Mouse (Mus musculus) layer of hippocampus, postnatal 36 days (tissue): Measurements from ENCODE around the gene Dmxl2. TPM values are rescaled to one million over a fixed set of nuclear protein-coding genes. Genes with fewer than 3 reads are reported as not detected.
A peak's percentile ranks its signal among the peaks of the same experiment; 100 is the strongest.

Source experiments
- DNase-seq, 2 experiments: peaks; one replicate each; pipeline ENCODE4 v3.0.0; 2022
- total RNA-seq, 2 experiments: library from RNA; stranded (reverse); gene quantifications; 2 replicates each; pipeline ENCODE4 v1.2.3; 2021

Gene Dmxl2
- 100 to 1,000 TPM; 206 to 213 TPM for total RNA-seq

DNA sequence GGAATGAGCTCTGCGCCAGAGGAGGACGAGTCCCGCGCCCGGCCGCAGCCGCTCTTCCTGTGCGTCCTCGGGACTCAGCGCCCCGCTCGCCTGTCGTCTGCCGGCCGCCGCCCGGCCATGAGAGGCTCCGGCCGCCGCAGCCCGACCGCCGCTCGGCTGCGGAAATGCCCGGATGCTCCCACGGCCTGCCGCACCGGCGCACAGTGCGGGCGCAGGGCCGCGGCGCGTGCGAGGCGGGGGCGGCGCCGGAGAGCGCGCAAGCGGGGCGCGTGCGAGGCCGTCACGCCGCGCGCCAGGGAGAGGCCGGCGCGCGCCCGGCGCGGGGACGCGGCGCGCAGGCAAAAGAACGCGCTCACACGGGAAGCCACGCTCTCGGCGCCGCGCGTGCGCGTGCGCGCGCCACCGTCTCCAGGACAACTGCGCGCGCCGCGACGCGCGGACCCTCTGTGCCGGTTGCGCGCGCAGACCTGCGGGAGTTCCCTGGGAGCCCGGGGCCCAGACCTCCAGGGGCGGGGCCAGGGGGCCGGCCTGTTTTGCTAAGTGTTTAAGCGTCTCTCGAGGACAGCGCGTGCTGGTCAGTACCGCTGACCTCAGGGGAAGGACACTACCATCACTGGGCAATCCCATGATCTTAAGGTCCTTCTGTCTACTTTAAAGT lies at the start of gene Dmxl2:
Gene Dmxl2 (minus strand): TSS at position 174 of the 658 bp plus-strand sequence.
- DNase-seq = peak; percentile 79 to 81

DNA sequence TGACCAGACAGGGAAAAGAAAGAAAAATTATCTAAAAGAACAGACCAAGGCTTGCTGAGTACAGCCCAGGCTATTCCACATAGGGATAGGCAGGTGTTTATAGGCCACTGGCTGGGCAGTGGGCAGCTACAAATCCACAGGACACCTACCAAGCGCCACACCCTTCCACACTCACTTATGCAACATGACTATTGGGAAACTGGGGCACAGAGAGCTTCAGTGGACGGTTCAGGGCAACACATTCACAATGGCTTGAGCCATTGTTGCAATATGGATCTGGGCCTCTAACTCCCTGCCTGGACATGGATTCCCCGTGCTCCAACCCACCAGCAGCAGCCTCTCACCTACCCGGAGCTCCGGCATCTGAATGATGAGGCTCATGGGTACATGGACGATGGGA lies 48.0 kb upstream of the Dmxl2 start:
- no peak for DNase-seq

DNA sequence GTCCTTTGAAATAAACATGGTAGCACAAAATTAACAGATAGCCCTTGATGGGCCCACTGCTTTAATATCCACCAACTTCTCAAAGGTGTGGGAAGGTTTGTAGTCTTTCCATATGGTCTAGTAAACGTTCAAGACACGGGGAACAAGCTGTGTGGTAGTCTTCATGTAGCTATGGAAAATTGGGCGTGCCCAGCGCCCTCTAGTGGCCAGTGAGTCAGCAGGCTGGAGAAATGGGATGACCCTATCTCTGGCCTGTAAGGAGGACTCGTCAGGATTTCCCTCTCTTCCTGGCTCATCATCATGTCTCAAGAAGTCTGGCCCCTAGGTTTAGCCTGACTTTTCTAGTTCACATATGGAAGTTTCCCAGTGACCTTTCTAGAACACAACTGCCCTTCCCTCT lies 46.1 kb upstream of the Dmxl2 start:
- no peak for DNase-seq

DNA sequence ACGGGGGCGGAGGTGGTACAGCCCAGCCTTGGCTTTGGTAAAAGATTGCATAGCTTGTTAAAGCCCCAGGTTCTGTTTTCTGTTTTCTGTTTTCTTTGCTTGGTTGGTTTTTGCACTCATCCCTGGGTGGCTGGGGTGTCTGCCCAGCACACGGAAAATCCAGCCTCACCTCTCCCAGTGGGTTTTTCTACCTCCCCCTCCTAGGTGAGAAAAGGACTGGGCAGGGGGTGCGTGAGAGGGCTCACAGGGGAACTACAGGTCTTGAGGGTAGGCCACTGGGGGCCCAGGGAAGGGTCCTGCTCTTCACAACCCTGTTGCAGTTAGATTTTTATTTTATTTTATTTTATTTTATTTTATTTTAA lies 43.5 kb upstream of the Dmxl2 start:
- DNase-seq = no peak

DNA sequence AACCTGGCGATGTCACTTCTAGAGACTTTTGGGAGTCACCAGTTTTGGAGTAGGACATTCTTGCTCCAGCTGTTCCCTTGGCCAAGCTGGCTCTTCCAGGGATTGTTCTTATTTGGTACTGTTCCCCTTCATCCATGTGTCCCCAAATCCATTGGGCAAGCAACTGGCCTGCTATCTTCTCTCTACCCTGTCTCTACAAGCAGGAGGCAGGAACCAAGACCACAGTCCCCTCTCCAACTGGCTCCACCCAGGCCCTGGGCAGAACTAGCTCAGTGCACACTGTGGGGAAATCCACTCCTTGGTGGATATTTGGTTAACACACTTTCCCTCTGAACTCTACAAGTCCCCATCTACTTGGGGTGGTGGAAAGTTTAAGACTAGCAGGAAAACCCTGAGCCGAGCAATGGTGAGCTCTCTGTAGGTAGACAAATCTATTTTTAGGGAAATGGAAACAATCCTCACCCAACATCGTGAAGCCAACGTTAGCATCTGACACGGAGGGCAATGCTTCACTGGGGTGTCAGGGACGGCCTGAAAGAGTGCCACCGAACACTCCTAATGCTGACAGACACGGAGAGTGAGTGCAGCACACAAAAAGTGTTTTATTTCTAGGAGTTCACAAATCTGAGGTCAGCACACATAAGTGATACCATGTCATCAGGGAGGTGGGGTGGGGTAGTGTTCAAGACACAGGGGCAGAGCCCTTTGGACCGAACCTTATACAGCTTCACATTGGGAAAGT lies 43.0 kb upstream of the Dmxl2 start:
- no peak for DNase-seq

DNA sequence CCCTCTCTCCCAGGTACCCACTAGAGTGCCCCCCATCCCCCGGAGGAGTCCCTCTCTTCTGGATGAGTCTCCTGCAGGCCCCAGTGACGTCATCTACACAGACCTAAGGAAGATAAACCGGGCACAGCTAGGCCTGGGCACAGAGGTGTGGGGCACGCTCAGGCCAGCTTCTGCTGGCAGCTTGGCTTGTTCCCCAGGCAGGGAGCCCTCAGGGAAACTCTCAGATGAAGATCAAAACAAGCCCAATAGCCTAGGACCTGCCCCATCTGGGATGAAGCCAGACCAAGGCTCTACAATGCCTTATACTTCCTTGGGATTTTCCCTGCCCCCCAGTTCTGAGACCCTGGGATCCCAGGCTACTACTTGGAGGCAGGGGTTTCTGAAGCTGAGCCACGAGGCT lies 39.4 kb upstream of the Dmxl2 start:
- DNase-seq = no peak

DNA sequence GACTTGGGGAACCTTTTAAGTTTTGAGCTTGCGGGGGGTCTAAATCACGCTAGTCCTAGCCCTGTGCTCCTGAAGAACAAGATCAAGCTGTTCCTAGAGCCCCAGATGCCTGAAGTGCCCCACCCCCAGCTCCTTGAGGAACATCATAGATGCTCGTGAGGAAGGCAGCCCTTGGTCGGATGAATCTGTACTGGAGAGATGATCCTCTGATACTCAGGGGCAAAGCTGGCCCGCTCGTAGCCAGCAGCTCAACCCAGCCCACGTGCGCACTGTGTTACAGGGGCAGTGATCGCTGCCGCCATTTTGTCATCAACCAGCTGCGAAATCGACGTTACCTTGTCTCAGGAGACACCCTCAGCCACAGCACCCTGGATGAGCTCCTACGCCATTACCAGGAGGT lies 37.3 kb upstream of the Dmxl2 start, which contains the start of gene Sh2d7:
Gene Sh2d7 (plus strand): TSS at position 301 of the 400 bp plus-strand sequence.
- no peak for DNase-seq

DNA sequence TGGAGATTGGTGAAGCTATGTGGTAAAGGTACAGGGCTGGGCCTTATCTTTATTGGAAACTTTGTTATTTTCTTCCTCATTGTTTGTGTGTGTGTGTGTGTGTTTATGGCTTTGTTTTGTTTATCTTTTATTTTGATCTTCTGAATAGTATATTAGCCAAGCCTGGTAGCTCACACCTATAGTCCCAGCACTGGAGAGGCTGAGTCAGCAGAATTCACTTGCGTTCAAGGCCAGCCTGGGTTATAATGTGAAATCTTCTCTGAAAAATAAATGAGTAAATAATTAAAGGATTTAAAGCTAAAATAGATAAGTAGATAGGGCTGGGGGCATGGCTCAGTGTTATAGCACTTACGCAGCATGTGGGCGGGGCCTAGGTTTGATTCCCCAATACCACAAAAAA lies 36.8 kb upstream of the Dmxl2 start:
- DNase-seq = no peak

DNA sequence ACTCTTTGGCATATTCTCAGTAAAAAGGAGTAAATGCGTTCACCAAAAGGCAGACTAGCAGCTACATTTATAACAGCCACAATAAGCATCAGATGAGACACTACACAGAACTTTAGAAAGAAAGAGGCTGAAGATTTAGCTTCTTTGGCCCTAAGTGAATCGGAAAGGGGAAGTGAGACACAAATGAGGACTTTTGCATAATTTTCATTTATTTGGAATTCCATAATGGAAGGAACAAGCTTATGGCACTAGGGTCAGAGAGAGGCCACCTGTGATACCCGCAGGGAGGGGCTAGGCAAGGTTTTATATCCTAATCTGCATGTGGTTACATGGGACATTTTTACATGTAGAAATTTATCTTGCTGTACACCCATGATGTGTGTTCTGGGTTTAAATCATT lies 36.1 kb upstream of the Dmxl2 start:
- DNase-seq = no peak

DNA sequence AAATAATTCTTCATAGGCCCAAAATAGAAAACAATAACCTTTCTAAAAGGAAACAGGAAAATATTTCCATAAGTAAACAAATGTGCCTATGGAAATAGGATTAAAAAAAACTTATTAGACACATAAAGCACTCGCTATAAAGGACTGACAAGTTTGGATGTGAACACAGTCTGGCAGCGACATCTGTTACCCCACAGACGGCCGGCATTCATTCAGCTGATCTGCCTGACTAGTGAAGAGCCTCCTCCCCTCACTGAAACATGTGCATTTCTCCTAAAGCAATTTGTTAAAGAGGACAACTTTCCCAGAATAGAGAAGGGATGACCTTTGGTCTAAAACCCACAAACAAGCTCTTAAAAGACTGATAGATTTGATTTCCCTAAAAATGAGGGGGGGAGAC lies 35.6 kb upstream of the Dmxl2 start:
- DNase-seq = peak; percentile 74 to 81

DNA sequence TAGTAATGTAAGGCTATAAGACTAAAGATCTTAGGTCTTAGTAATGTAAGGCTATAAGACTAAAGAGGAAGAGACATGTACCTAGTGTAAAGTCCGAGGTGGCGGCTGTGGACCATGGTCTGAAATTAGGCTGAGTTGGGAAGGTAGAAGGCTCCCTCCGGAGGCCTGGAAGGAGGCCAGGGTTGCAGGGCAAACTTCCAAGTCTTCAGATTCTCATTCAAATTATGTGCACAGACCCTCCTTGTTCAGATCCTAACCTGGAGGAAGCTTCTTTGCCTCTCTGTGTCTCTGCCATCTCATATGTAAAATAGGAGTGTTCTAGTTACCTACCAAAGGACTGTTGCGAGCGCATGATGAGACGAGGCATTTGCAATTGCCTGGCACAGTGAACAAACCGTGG lies 34.8 kb upstream of the Dmxl2 start:
- no peak for DNase-seq

DNA sequence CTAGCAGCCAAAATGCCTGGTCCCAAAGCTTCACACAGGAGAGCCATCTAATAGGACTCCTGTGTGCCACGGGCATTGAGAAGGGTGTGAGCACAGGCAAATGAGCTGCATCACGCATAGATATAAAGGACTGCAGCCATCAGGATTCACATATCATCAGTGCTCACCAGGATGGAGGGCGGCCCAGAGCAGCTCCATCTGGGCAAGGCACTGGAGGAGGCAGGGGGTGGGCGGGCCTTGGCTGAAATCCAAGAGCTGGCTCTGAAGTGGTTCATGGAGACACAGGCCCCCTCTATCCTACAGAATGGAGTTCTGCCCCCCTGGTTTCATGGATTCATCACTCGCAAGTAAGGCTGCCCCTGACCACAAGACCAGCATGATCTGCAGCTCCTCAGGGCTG lies 32.5 kb upstream of the Dmxl2 start:
- peak; percentile 77 to 83 for DNase-seq

DNA sequence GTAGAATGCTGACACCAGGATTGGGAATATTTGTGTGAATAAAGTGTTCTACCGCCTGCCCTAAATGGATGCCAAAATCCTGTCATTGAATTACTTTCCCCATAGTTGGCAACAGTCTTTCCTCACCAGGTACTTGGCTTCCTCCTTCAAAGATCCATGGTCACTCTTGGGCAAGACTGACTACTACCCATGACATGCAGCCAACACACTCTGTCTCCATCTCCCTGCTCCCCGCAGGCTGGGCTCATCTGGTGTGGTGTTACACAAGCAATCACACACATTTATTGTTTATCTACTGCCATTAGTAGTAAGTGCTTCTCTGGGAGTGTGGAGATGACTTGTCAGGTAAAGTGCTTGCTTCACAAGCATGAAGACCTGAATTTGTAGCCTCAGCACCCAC lies 31.5 kb upstream of the Dmxl2 start:
- DNase-seq = no peak

DNA sequence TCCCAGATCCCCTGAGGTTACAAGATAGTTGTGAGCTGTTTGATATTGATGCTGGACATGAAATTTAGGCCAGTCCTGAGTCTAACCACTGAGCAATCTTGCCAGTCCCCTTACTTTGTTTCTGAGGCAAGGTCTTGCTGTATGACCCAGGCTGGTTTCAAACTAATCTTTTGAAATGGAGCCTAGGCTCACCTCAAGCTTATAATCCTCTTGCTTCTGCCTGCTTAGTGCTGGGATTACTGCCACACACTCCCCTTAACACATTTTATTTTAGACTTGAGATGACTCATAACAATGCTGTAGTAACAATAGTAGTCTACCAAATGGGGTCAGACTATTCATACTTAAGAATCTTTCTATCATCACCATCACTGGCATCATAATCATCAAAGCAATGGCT lies 30.0 kb upstream of the Dmxl2 start:
- DNase-seq = no peak

DNA sequence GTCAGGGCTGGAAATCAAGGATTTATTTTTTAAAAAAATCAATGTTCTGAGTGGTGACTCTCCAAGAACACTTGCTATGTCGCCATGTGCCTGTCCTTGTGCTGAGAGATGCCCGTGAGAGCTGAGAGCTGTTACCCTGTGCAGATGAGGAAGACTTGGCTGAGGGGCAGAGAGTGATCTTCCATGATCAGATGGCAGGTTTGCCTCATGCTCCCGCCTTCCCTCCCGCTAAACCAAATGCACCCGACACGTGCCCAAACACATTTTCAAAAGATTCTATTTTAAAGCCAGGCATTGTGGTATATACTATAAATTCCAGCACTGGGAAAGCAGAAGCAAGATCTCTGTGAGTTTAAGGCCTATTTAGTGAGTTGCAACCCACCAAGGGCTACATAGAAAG lies 29.4 kb upstream of the Dmxl2 start:
- DNase-seq = no peak

DNA sequence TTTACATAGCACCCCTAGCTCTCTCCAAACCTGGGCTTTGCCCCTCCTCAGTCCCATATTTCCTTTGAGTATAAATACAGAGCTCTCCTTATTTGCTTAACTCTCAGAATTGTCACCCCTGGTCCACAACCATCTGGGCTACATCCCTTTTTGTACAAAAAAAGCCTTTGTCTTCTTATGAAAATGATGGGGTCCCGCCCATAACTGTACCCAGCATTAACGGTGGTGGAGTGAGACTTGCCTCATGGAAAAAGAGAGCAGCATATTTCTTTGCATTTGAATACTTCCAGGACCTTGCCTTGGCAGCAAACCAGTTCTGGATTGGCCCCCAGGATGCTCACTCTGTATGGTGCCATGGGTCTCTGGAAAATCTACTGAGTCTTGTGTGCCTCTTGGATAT lies 28.5 kb upstream of the Dmxl2 start:
- DNase-seq = no peak

DNA sequence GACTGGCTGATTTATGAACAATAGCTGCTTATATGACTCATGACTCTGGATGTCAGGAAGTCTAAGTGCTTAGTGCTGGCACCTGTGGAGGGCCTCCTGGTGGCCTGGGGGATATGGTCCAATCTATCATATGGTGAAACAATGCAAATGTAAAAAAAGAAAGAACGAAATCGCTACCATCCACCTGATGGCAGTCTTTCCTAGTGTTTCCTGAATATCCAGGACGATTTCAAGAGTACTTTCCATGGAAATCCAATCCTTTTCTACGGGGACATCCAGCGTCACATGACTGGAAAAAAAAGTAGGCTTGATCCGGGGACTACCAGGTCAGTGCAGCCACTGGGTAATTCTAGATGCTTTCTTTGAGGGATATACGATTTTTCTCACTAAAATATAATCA lies 26.3 kb upstream of the Dmxl2 start:
- no peak for DNase-seq

DNA sequence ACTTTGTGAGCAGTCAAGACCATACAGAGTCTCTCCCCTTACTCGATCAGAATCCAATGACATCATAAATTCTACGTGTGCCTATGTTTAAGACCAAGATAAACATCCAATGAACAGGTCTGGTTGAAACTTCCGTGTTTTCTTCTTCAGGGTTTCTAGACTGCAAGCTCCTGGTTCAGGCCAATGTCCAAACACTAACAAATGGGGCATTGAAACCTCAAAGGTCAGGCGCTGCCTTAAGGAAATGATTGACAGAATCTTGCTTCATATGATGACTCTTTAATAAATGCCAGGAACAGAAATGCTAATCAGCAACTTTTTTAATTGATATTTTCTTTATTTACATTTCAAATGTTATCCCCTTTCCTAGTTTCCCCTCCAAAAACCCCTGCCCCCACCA lies 18.9 kb upstream of the Dmxl2 start:
- no peak for DNase-seq

DNA sequence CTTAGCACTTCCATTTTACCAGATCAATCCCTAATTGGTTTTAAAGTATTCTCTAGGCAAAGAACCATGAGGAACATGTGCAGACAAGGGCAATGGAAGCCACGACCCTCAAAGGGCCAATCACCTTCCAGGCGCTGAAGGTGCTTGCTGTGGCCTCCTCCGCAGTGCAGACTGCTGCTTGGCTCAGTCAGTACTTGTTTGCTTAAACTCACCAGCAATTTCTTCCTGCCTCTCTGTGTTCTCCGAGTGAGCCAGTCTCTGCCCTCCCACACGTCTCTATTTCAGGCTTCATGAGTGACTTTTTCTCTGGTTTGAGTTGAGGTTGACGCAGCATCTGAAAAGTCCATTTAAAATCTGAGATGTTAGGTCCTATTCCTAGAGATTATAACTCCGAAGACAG lies 17.5 kb upstream of the Dmxl2 start:
- no peak for DNase-seq

DNA sequence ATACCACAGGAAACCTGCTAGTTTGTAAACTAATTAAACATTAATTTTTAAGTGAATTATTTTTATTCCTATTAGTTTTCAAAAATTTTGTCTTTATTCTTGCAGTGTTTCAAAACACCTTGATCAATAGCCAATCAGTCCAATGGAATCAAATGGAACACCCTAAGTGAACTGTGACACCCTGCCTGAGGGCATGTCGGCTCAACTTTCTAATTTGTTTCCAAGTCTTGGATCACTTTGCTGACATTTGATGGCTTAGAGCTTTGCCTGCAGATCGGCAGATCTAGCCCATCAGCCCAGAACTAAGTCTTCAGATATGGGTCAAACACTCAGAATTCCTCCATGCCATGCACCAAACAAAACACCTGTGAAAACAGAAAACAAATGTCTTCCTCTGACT lies 14.6 kb upstream of the Dmxl2 start:
- no peak for DNase-seq

DNA sequence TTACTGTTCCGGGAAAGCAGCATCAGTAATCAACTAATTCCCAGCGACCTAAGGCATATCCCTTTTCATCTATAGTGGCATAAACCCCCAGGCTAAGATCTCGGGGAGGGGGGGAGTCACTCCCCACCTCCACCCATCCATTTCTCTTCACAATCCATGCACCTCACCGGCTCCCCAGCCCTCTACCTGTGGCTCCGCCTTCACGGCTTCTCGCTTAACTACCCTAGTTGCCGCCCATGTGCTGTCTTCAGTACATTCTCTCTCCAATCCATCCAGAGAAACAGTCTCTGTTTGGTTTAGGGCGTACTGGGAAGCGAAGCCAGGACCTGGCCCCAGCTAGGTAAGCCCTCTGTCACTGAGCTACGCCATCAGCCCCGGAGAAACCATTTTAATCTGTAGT lies 1.4 kb upstream of the Dmxl2 start:
- no peak for DNase-seq

DNA sequence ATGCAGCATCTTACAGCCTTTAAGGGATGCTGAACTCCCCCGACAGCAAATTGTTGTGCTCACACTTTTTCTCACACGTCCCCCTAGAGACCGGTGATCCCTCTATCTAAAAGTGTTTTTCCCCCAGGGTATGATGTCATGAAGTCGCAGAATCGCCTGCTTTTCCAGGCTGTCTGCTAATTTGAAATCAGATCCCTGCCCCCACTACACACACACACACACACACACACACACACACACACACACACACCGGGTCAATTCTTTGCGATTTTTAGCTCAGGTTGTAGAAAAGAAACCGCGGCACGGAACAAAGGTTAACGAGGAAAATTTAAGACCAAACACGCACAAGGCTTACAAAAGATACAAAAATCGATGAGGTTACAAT lies 677 bp upstream of the Dmxl2 start:
- no peak for DNase-seq

DNA sequence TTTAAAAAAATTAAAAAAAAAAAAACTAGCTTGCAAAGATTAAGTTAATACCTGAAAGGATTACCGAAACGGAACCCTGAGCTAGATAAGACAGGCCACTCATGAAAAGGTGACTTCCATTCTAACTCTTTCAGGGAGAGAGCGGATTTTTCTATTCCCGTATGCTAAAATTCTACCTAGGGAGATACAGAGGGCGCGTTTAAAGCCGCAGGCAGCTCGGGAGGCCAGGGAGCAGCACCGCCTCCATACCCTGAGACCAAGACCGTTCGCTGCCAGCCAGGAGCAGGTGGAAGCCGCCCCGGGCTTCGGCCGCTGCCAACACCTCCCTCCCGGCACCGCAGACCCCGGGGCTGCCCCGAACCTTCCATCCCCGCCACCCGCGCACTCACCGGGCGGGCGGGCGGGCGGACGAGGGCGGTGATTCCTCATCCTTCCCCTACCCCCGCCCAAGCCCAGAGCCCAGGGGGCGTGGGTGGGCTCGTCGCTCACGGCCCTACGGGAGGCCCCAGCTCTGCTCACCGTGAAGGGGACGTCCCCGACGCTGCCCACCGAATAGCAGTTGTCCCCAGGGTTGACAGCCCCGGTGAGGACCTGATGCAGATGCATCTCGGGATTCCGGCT lies 484 bp downstream of the Dmxl2 start:
- peak in 1 of 2 experiments; percentile 51 for DNase-seq

DNA sequence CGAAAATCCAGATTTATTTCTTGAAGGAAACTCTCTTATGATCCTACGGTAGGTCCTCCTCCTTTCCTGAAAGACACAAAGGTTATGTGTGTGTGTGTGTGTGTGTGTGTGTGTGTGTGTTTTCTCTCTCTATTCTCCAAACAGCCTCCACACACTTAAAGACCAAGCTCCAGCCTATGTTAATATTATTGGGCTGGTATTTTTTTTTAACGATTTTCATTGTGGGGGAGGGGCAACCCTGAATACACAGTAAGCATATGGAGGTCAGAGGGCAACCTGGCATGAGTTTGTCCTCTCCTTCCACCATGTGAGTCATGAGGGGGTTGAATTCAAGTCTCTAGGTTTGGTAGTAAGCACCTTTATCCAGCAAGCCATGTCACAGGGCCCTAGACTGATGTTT lies 1.6 kb downstream of the Dmxl2 start:
- no peak for DNase-seq
